Mouse (Mus musculus) ES-E14 (cell line): ENCODE results near the gene Mitf. TPM values are rescaled to one million over a fixed set of nuclear protein-coding genes. Genes with fewer than 3 reads are reported as not detected.

Experiments
- DNase-seq: peaks from one replicate; pipeline ENCODE4 v3.0.0-alpha.2; 2013; ENCODE audit warnings: low read depth, low spot score
- H3K27ac ChIP-seq: 2 replicates; pipeline ENCODE4 v1.5.1; 2012; ENCODE audit warnings: low read depth, mild to moderate bottlenecking, low read length, moderate library complexity, mixed read lengths; ENCODE audit not compliant: poor library complexity, insufficient read depth, severe bottlenecking
- H3K36me3 ChIP-seq: 2 replicates; pipeline ENCODE4 v1.6.1; 2012; ENCODE audit warnings: mild to moderate bottlenecking, low read length, moderate library complexity, mixed read lengths; ENCODE audit not compliant: control insufficient read depth, poor library complexity, insufficient read depth, severe bottlenecking
- H3K4me1 ChIP-seq, 2 experiments: fragments of 150-350 bp in 1 of 2; sonication (generic) in 1 of 2; 2 replicates each; pipeline ENCODE4 v1.6.1; 2012; ENCODE audit warnings: low read length in 2 of 2, mild to moderate bottlenecking in 1 of 2, mixed read lengths in 1 of 2; ENCODE audit not compliant: control insufficient read depth in 2 of 2, insufficient read depth in 2 of 2, poor library complexity in 1 of 2
- H3K4me3 ChIP-seq, 2 experiments: fragments of 150-350 bp in 1 of 2; sonication (generic) in 1 of 2; 2 replicates each; pipeline ENCODE4 v1.5.1; 2012; ENCODE audit warnings: low read length in 2 of 2, low read depth in 1 of 2, mild to moderate bottlenecking in 1 of 2, mixed read lengths in 1 of 2; ENCODE audit not compliant: insufficient read depth in 1 of 2, poor library complexity in 1 of 2, severe bottlenecking in 1 of 2
- H3K9ac ChIP-seq: 2 replicates; pipeline ENCODE4 v1.6.1; 2012; ENCODE audit warnings: low read depth, mild to moderate bottlenecking, low read length, mixed read lengths; ENCODE audit not compliant: poor library complexity, insufficient read depth, severe bottlenecking
- H3K9me3 ChIP-seq: fragments of 150-350 bp; sonication (generic); 2 replicates; pipeline ENCODE4 v1.6.1; 2012; ENCODE audit warnings: low read depth, mild to moderate bottlenecking, low read length; ENCODE audit not compliant: control insufficient read depth, insufficient read depth
- CHD2 ChIP-seq: IDR thresholded peaks from 2 replicates; pipeline ENCODE4 v1.6.1; 2014; ENCODE audit warnings: mild to moderate bottlenecking, low read depth, low read length, inconsistent platforms
- HCFC1 ChIP-seq: IDR thresholded peaks from 2 replicates; pipeline ENCODE4 v1.6.1; 2012; ENCODE audit warnings: low read length, inconsistent platforms, borderline replicate concordance; ENCODE audit not compliant: insufficient read depth
- MAFK ChIP-seq: IDR thresholded peaks from 2 replicates; pipeline ENCODE4 v1.6.1; 2014; ENCODE audit warnings: mild to moderate bottlenecking, low read depth, low read length, inconsistent platforms; ENCODE audit not compliant: insufficient read depth
- ZC3H11A ChIP-seq: IDR thresholded peaks from 2 replicates; pipeline ENCODE4 v1.6.1; 2012; ENCODE audit warnings: low read depth, mild to moderate bottlenecking, inconsistent platforms, low read length, borderline replicate concordance
- ZNF384 ChIP-seq: IDR thresholded peaks from 2 replicates; pipeline ENCODE4 v1.6.1; 2012; ENCODE audit warnings: low read depth, low read length, inconsistent platforms
- in situ Hi-C, 2 experiments: fragments of 600-800 bp; cut with MboI; formaldehyde crosslinking; loops; one replicate each; pipeline ENCODE4 v1.15.1; 2025; ENCODE audit warnings: low sequenced_read_pairs in 2 of 2, inconsistent platforms in 1 of 2; ENCODE audit not compliant: unreplicated experiment in 2 of 2
- total RNA-seq: library from RNA; depleted of rRNA; stranded (reverse); fragments of 300-350 nt; gene quantifications from 2 replicates; pipeline ENCODE4 v1.2.3, GENCODE M21; 2012

Mitf gene
- total RNA-seq, 1 experiment, result 9.3 TPM

DNA sequence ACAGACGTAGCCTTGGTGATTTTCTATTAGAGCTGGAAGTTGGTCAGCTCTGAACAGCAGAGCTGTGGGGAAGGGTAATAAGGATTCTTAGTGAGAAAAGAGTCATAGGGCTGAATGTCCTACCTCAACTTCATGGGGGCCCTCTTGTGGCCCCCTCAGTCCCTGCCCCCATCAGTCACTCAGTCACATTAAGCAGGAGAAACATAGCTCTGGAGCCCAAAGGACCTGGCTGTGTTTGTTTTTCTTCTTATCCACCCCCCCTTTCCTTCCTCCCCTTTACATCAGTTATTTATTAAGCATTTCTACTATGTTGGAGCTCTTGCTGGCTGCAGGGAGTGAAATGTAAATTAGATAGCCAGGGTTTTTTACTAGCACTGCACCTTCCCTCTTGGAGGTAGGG, 10.0 kb downstream of the Mitf start:
- in situ Hi-C loops, result no loop called here
- H3K9ac ChIP-seq, result no peak overlapping the region
- H3K27ac ChIP-seq, result no peak overlapping the region
- no peaks in the 10 kb centered on the region for H3K9me3 ChIP-seq
- no peak for DNase-seq
- H3K4me1 ChIP-seq, result no peaks in the 10 kb centered on the region
- H3K4me3 ChIP-seq, result no peak overlapping the region
- TF ChIP-seq CHD2, result no peak
- TF ChIP-seq MAFK, result no peak
- no peak for TF ChIP-seq HCFC1
- TF ChIP-seq ZNF384, result no peak
- no peak for TF ChIP-seq ZC3H11A
- H3K36me3 ChIP-seq, result no peaks in the 10 kb centered on the region

- TF ChIP-seq MAFK, result no peak
- no peak for TF ChIP-seq HCFC1
- TF ChIP-seq ZNF384, result no peak
- TF ChIP-seq CHD2, result no peak
- no peak for TF ChIP-seq ZC3H11A
- Histone ChIP-seq H3K9me3 (no peaks in the 10 kb centered on the region), H3K36me3 (no peaks in the 10 kb centered on the region), H3K27ac (no peak overlapping the region), H3K9ac (no peak overlapping the region), H3K4me3 (no peak overlapping the region), H3K4me1 (no peaks in the 10 kb centered on the region)
- in situ Hi-C loops, result no loop called here
- DNase-seq, result no peak
These were observed 11.3 kb downstream of the Mitf start for GRCm38 (mm10) chr6:97818128-97818527.

GRCm38 (mm10) chr6:97818948-97819347, 12.1 kb downstream of the Mitf start:
- DNase-seq, result no peak
- Histone ChIP-seq H3K4me3 (no peak overlapping the region), H3K4me1 (no peaks in the 10 kb centered on the region), H3K27ac (no peak overlapping the region), H3K9me3 (no peaks in the 10 kb centered on the region), H3K36me3 (no peaks in the 10 kb centered on the region), H3K9ac (no peak overlapping the region)
- no peak for TF ChIP-seq ZNF384
- in situ Hi-C loops, result no loop called here

DNA sequence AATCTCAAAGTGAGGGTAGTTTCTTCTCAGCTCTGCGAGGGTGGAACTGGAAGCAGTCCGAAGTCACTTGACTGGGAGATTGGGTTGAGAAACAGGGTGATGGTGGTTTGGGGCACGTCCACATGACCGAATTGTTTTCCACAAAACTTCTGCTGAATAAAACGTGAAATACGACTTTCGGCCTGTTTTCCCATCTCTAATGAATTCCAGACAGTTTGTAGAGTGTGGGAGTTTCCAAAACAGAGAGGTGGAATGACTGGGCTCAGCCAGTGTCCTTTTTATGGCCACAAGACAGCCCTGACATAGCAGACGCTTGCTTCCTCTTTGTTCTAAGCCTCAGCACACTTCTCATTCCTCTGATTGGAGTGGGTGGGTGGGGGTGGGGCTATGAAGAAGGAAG, 13.7 kb downstream of the Mitf start:
- in situ Hi-C loops, result no loop called here
- Histone ChIP-seq H3K4me1 (no peaks in the 10 kb centered on the region), H3K36me3 (no peaks in the 10 kb centered on the region), H3K9ac (no peak overlapping the region), H3K27ac (no peak overlapping the region), H3K9me3 (no peaks in the 10 kb centered on the region), H3K4me3 (no peak overlapping the region)
- no peak for TF ChIP-seq HCFC1
- no peak for TF ChIP-seq MAFK
- TF ChIP-seq ZNF384, result no peak
- TF ChIP-seq CHD2, result no peak
- TF ChIP-seq ZC3H11A, result no peak
- DNase-seq, result no peak

DNA sequence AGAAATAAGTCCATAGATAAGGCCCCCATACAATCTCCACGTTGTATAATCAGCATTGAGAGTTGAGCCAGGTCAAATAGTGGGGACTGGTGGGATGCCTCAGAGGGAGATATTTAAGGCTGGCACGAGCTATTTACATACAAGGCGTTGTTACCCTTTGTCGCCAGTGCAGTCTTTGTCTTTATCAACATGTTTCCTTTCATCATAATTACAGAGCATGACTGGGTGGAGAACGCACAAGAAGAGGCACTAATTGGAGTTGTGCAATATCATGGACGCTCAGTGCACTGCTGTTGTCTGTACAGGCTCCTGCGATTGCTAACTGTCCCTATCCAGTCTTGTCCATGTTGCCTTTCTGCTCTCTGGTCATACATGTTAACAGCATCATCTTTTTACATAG, 15.0 kb downstream of the Mitf start:
- TF ChIP-seq HCFC1 (no peak), ZNF384 (no peak), ZC3H11A (no peak), CHD2 (no peak), MAFK (no peak)
- no peaks in the 10 kb centered on the region for H3K36me3 ChIP-seq
- no peak overlapping the region for H3K9ac ChIP-seq
- H3K27ac ChIP-seq, result no peak overlapping the region
- DNase-seq, result no peak
- no peak overlapping the region for H3K4me3 ChIP-seq
- H3K9me3 ChIP-seq, result no peaks in the 10 kb centered on the region
- no peaks in the 10 kb centered on the region for H3K4me1 ChIP-seq
- in situ Hi-C loops, result no loop called here
